Mouse (Mus musculus) limb, embryonic 13.5 days (tissue): ENCODE data around the gene Pigk. TPM values are rescaled to one million over a fixed set of nuclear protein-coding genes. Genes with fewer than 3 reads are reported as not detected.

ENCODE experiments used
- ATAC-seq: fragments of 200-750 bp; cut with Nextera tagmentation; 2 replicates; pipeline ENCODE4 v1.8.0; 2017; ENCODE audit warnings: low read depth, moderate number of reproducible peaks, moderate TSS enrichment; ENCODE audit not compliant: low FRiP score
- H3K27ac ChIP-seq: fragments of 300-500 bp; sonication (generic); 2 replicates; pipeline ENCODE4 v1.5.1; 2015; ENCODE audit warnings: inconsistent platforms, mild to moderate bottlenecking, moderate library complexity
- H3K27me3 ChIP-seq: fragments of 300-500 bp; sonication (generic); 2 replicates; pipeline ENCODE4 v1.6.1; 2015; ENCODE audit warnings: mild to moderate bottlenecking, inconsistent platforms
- H3K36me3 ChIP-seq: fragments of 300-500 bp; sonication (generic); 2 replicates; pipeline ENCODE4 v1.6.1; 2015; ENCODE audit warnings: inconsistent platforms, mild to moderate bottlenecking, moderate library complexity
- H3K4me1 ChIP-seq: fragments of 300-500 bp; sonication (generic); 2 replicates; pipeline ENCODE4 v1.6.1; 2015; ENCODE audit warnings: inconsistent platforms
- H3K4me2 ChIP-seq: fragments of 300-500 bp; sonication (generic); replicated peaks from 2 replicates; pipeline ENCODE4 v1.6.1; 2015; ENCODE audit warnings: inconsistent platforms, mild to moderate bottlenecking, moderate library complexity
- H3K4me3 ChIP-seq: fragments of 300-500 bp; sonication (generic); 2 replicates; pipeline ENCODE4 v1.5.1; 2015; ENCODE audit warnings: moderate library complexity, mild to moderate bottlenecking, inconsistent platforms
- H3K9ac ChIP-seq: fragments of 300-500 bp; sonication (generic); 2 replicates; pipeline ENCODE4 v1.6.1; 2015; ENCODE audit warnings: mild to moderate bottlenecking, inconsistent platforms
- H3K9me3 ChIP-seq: fragments of 300-500 bp; sonication (generic); 2 replicates; pipeline ENCODE4 v1.6.1; 2016; ENCODE audit warnings: inconsistent platforms
- WGBS: fragments of 180-500 bp; shearing (Covaris S2); methylation state at CpG from one replicate; pipeline ENCODE4 v1.1.7; 2015; 5-methylcytosine and 5-hydroxymethylcytosine counted together
- polyA plus RNA-seq: library from polyadenylated mRNA; unstranded; fragments of >200 nt; fragmentation: Nextera tagmentation; extraction: Ambion mirVana; gene quantifications from 2 replicates; pipeline ENCODE4 v1.2.1, GENCODE M21; 2015

Gene Pigk
- polyA plus RNA-seq, 1 experiment from 2014 or later = 52.9 TPM

DNA sequence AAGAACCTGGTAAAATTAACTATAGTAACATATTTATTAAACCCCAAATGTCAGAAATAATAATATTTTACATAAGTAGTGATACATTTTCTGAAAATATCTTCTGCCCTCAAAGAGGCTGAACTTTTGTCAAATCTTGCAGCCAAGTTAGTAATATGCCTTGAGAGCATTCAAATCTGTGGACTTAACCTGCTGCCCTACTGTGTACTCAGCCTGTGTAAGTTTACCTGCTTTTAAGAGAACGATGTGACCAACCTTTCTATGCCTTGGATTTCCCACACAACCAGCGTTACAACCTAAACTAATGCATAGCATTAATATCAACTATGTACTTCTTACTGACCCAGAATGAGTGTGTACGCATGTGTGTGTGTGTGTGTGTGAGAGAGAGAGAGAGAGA, 219.8 kb downstream of the Pigk start:
- 96% methylated on average over 3 of the region's 3 CpGs for WGBS
- Histone ChIP-seq H3K27ac (no peak overlapping the region), H3K9me3 (no peaks in the 10 kb centered on the region), H3K36me3 (no peaks in the 10 kb centered on the region), H3K4me3 (no peak overlapping the region), H3K4me1 (peaks cover 8% of the 10 kb centered on the region), H3K27me3 (no peaks in the 10 kb centered on the region), H3K4me2 (no peak overlapping the region), H3K9ac (no peak overlapping the region)
- no peak for ATAC-seq

DNA sequence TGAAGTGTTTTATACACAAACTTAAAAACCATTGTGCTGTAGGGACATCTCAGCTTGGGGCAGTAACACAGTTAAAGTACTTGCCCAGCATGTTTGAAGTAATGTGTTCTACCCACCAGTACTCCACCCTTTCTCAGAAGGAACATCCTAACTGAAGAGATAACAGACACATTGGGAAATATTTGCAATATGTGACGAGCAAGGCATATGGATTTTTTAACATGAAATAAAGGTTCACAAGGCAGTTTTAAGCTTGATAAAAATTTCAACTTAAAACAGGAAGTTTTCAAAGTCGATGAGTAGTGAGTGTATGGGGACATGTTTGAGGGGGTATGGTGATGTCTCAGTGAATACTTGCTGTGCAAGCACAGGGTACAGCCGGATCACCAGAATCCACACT, 222.4 kb downstream of the Pigk start:
- no peaks in the 10 kb centered on the region for H3K27me3 ChIP-seq
- H3K4me1 ChIP-seq = no peaks in the 10 kb centered on the region
- no peaks in the 10 kb centered on the region for H3K9me3 ChIP-seq
- H3K36me3 ChIP-seq = no peaks in the 10 kb centered on the region
- 95% methylated on average over 3 of the region's 3 CpGs for WGBS
- ATAC-seq = no peak
- no peak overlapping the region for H3K4me3 ChIP-seq
- H3K9ac ChIP-seq = no peak overlapping the region
- no peak overlapping the region for H3K4me2 ChIP-seq
- no peak overlapping the region for H3K27ac ChIP-seq

GRCm38 (mm10) chr3:152941671-152942070, 227.8 kb downstream of the Pigk start:
- Histone ChIP-seq H3K27ac (no peak overlapping the region), H3K4me2 (no peak overlapping the region), H3K4me1 (0 out of 2 replicates have a peak, but pooled peaks cover 2% of the 10 kb centered on the region), H3K27me3 (no peaks in the 10 kb centered on the region), H3K9ac (no peak overlapping the region), H3K9me3 (no peaks in the 10 kb centered on the region), H3K4me3 (no peak overlapping the region), H3K36me3 (no peaks in the 10 kb centered on the region)
- WGBS = 78% methylated on average over 5 of the region's 5 CpGs
- no peak for ATAC-seq

GRCm38 (mm10) chr3:152942985-152943384, 229.1 kb downstream of the Pigk start:
- Histone ChIP-seq H3K27ac (no peak overlapping the region), H3K36me3 (no peaks in the 10 kb centered on the region), H3K4me3 (no peak overlapping the region), H3K9ac (no peak overlapping the region), H3K9me3 (no peaks in the 10 kb centered on the region), H3K4me1 (0 out of 2 replicates have a peak, but pooled peaks cover 2% of the 10 kb centered on the region), H3K27me3 (no peaks in the 10 kb centered on the region), H3K4me2 (no peak overlapping the region)
- no peak for ATAC-seq
- 77% methylated on average over 11 of the region's 11 CpGs for WGBS

DNA sequence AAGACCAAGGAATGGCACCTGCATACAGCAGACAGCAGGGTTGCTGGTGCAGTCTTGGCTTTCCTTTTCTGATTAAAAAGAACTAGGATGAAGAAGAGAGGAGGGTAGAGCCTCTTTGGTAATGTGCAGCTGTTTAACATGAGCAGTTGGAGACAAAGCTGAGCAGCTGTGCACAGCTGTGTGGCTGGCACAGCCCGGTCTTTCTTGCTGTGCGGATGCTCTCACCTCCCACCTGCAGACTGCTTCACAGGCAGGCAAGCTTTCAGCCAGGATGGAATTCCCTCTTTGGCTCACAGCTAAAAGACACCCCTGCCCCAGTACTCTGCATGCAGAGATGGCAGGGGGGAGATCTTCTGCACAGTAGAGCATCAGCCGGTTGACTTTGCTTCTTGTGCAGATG, 230.9 kb downstream of the Pigk start:
- H3K4me3 ChIP-seq = no peak overlapping the region
- no peak overlapping the region for H3K27ac ChIP-seq
- H3K4me2 ChIP-seq = no peak overlapping the region
- no peaks in the 10 kb centered on the region for H3K36me3 ChIP-seq
- no peaks in the 10 kb centered on the region for H3K27me3 ChIP-seq
- ATAC-seq = no peak
- 0 out of 2 replicates have a peak, but pooled peaks cover 2% of the 10 kb centered on the region for H3K4me1 ChIP-seq
- no peak overlapping the region for H3K9ac ChIP-seq
- 79% methylated on average over 3 of the region's 3 CpGs for WGBS
- no peaks in the 10 kb centered on the region for H3K9me3 ChIP-seq

DNA sequence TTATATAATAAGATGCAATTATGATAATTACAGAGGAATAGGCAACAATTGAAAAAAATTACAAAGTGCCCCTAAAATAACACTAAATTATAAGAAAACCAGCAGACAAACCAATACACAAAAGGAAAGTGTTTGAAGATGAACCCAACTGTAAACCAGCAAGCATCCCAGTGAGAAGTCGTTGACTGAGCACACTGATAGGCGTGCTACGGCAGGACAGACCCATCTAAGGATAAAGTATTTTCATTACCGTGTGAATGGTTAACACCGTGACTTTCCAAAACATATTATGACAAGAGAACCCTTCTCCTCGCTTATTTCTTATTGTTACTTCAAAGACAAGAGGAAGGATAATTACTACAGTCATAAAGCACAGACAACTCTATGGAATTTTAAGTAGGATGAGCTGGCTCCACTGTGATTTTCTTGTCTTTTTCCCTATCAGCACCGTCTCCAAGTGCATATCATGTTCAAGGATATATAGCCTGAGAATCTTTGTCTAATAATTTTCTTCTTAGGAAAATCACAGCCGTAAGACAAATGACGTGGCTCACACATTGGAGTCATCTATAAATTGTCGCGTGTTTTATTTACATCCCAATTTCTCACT, 233.2 kb downstream of the Pigk start:
- 0 out of 2 replicates have a peak, but pooled peaks cover 2% of the 10 kb centered on the region for H3K4me1 ChIP-seq
- 82% methylated on average over 11 of the region's 11 CpGs for WGBS
- no peak for ATAC-seq
- no peak overlapping the region for H3K4me2 ChIP-seq
- no peaks in the 10 kb centered on the region for H3K36me3 ChIP-seq
- no peak overlapping the region for H3K4me3 ChIP-seq
- H3K9me3 ChIP-seq = peaks cover 2% of the 10 kb centered on the region; the same call in 1 of the 2 replicates
- no peaks in the 10 kb centered on the region for H3K27me3 ChIP-seq
- no peak overlapping the region for H3K27ac ChIP-seq
- H3K9ac ChIP-seq = no peak overlapping the region

DNA sequence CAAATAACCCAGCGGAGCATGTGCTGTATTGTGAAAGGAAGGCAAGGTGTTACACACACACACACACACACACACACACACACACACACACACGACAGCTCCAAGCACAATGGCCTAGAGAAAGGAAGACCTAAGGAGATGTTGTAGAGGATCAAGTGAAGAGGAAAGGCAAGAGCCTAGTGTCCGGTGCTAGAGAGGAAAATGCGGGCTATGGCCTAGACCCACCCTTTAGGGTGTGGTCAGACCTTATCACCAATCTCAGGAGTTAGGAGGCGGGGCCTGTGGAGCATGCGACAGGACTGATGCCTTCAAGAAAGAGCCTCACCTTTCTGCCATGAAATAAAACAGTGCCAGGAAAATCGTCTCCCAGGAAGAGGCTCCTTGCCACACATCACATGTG, 234.7 kb downstream of the Pigk start:
- no peaks in the 10 kb centered on the region for H3K4me1 ChIP-seq
- WGBS = 85% methylated on average over 7 of the region's 7 CpGs
- H3K9ac ChIP-seq = no peak overlapping the region
- no peak for ATAC-seq
- no peaks in the 10 kb centered on the region for H3K27me3 ChIP-seq
- H3K36me3 ChIP-seq = no peaks in the 10 kb centered on the region
- no peak overlapping the region for H3K4me3 ChIP-seq
- no peak overlapping the region for H3K4me2 ChIP-seq
- H3K9me3 ChIP-seq = peaks cover 2% of the 10 kb centered on the region; the same call in 1 of the 2 replicates
- no peak overlapping the region for H3K27ac ChIP-seq

GRCm38 (mm10) chr3:152949233-152949777, 235.4 kb downstream of the Pigk start:
- Histone ChIP-seq H3K27me3 (no peaks in the 10 kb centered on the region), H3K4me3 (no peak overlapping the region), H3K36me3 (no peaks in the 10 kb centered on the region), H3K9me3 (peaks cover 2% of the 10 kb centered on the region; the same call in 1 of the 2 replicates), H3K4me1 (no peaks in the 10 kb centered on the region), H3K27ac (no peak overlapping the region), H3K4me2 (no peak overlapping the region), H3K9ac (no peak overlapping the region)
- ATAC-seq = no peak
- 89% methylated on average over 15 of the region's 15 CpGs for WGBS

- ATAC-seq = no peak
- no peak overlapping the region for H3K27ac ChIP-seq
- no peaks in the 10 kb centered on the region for H3K36me3 ChIP-seq
- no peak overlapping the region for H3K4me2 ChIP-seq
- no peaks in the 10 kb centered on the region for H3K27me3 ChIP-seq
- 95% methylated on average over 5 of the region's 5 CpGs for WGBS
- no peaks in the 10 kb centered on the region for H3K4me1 ChIP-seq
- no peak overlapping the region for H3K4me3 ChIP-seq
- H3K9me3 ChIP-seq = peaks cover 2% of the 10 kb centered on the region; the same call in 1 of the 2 replicates
- H3K9ac ChIP-seq = no peak overlapping the region
Measured at GRCm38 (mm10) chr3:152950299-152950698, 236.4 kb downstream of the Pigk start.

- H3K4me2 ChIP-seq = no peak overlapping the region
- H3K4me1 ChIP-seq = no peaks in the 10 kb centered on the region
- no peak overlapping the region for H3K27ac ChIP-seq
- ATAC-seq = no peak
- 90% methylated on average over 9 of the region's 9 CpGs for WGBS
- no peaks in the 10 kb centered on the region for H3K36me3 ChIP-seq
- H3K4me3 ChIP-seq = no peak overlapping the region
- H3K9ac ChIP-seq = no peak overlapping the region
- peaks cover 2% of the 10 kb centered on the region; the same call in 1 of the 2 replicates for H3K9me3 ChIP-seq
- no peaks in the 10 kb centered on the region for H3K27me3 ChIP-seq
Measured at GRCm38 (mm10) chr3:152950914-152951313, 237.0 kb downstream of the Pigk start.

DNA sequence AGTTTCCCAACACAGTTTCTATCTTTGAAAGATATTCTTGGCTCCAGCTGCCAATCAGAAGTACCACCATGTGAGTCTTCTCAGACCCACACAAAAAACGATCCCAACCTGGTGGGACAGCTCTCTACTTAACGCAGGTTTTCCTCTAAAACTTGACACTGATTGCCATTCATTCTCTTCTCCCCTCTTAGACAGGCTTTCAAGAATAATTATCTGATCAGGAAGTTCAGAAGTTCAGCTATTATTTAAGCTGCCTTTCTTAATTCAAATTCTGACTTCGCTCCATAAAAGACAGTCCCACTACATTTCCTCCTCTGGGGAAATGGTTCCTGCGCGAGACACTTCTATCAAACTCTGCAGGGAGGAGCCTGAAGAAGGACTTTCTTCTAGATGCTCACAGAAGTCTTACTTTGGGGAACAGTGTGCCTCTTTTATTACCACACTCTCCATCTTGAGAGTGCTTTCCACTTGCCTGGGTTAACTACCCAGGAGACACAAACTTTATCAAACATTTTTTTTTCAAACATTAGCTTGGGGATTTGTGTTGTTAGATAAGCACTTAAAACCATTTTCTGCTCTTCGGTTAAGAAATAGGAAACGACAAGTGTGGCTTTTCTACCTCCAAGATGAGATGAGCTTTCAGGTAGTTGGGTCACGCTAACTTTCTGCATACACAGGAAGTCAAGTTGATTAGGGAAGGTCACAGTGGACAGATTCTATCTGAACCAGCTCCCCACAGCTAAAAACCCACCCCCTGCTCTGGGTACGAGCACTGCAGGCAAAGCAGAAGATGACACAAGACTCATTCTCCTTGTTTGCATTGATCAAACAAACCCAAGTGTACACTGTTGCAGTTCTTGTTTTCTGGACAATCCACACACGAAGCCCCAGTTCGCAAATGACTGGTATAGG, 238.0 kb downstream of the Pigk start:
- WGBS = 80% methylated on average over 11 of the region's 11 CpGs
- Histone ChIP-seq H3K4me1 (no peaks in the 10 kb centered on the region), H3K4me3 (no peak overlapping the region), H3K9ac (no peak overlapping the region), H3K27ac (no peak overlapping the region), H3K27me3 (no peaks in the 10 kb centered on the region), H3K9me3 (peaks cover 2% of the 10 kb centered on the region; the same call in 1 of the 2 replicates), H3K36me3 (no peaks in the 10 kb centered on the region), H3K4me2 (no peak overlapping the region)
- no peak for ATAC-seq

GRCm38 (mm10) chr3:152956038-152956437, 242.1 kb downstream of the Pigk start:
- H3K4me1 ChIP-seq = no peaks in the 10 kb centered on the region
- no peak overlapping the region for H3K4me2 ChIP-seq
- ATAC-seq = no peak
- H3K9me3 ChIP-seq = no peaks in the 10 kb centered on the region
- WGBS = 72% methylated on average over 5 of the region's 5 CpGs
- H3K27ac ChIP-seq = no peak overlapping the region
- H3K4me3 ChIP-seq = no peak overlapping the region
- no peaks in the 10 kb centered on the region for H3K36me3 ChIP-seq
- H3K9ac ChIP-seq = no peak overlapping the region
- no peaks in the 10 kb centered on the region for H3K27me3 ChIP-seq
